Mouse (Mus musculus) kidney, adult 2 months (tissue): ENCODE measurements around the gene Nadk2. TPM values are rescaled to one million over a fixed set of nuclear protein-coding genes. Genes with fewer than 3 reads are reported as not detected.

ENCODE experiments used
- DNase-seq: peaks from one replicate; pipeline ENCODE4 v3.0.0; 2021
- H3K27ac ChIP-seq: fragments of 200-500 bp; 2 replicates; pipeline ENCODE4 v1.5.1; 2012; ENCODE audit warnings: low read depth, low read length, control low read depth, inconsistent platforms; ENCODE audit not compliant: insufficient read depth
- H3K27me3 ChIP-seq: fragments of 200-500 bp; replicated peaks from 2 replicates; pipeline ENCODE4 v1.6.1; 2012; ENCODE audit warnings: mild to moderate bottlenecking, moderate library complexity, low read length, inconsistent platforms; ENCODE audit not compliant: control insufficient read depth, insufficient read depth
- H3K36me3 ChIP-seq: fragments of 200-500 bp; 2 replicates; pipeline ENCODE4 v1.6.1; 2012; ENCODE audit warnings: mild to moderate bottlenecking, moderate library complexity, low read length, inconsistent platforms; ENCODE audit not compliant: control insufficient read depth, insufficient read depth
- H3K4me1 ChIP-seq: fragments of 200-500 bp; 2 replicates; pipeline ENCODE4 v1.6.1; 2011; ENCODE audit warnings: low read length; ENCODE audit not compliant: control insufficient read depth, insufficient read depth
- H3K4me3 ChIP-seq: fragments of 200-500 bp; 2 replicates; pipeline ENCODE4 v1.5.1; 2011; ENCODE audit warnings: mild to moderate bottlenecking, low read depth, low read length, control low read depth; ENCODE audit not compliant: insufficient read depth
- CTCF ChIP-seq: fragments of 200-500 bp; conservative IDR thresholded peaks from 2 replicates; pipeline ENCODE4 v1.5.1; 2011; ENCODE audit warnings: low read depth, mild to moderate bottlenecking, control low read depth, low read length, moderate library complexity, mixed read lengths; ENCODE audit not compliant: insufficient read depth, insufficient read length
- POLR2A ChIP-seq: fragments of 200-500 bp; IDR thresholded peaks from one replicate; pipeline ENCODE4 v1.6.1; 2011; ENCODE audit warnings: low read depth, low read length, control low read depth
- WGBS: fragments of 180-500 bp; shearing (Covaris S2); methylation state at CpG from one replicate; pipeline ENCODE4 v1.1.7; 2018; 5-methylcytosine and 5-hydroxymethylcytosine counted together
- polyA plus RNA-seq: library from polyadenylated mRNA; depleted of rRNA; stranded (reverse); fragments of >200 nt; gene quantifications from 2 replicates; pipeline ENCODE4 v1.2.3, GENCODE M21; 2012

The Nadk2 gene
- polyA plus RNA-seq, 1 experiment = 52.9 TPM

- H3K36me3 ChIP-seq = no peaks in the 10 kb centered on the region
- no peak overlapping the region for H3K4me3 ChIP-seq
- 81% methylated on average over 14 of the region's 14 CpGs for WGBS
- no peaks in the 10 kb centered on the region for H3K27me3 ChIP-seq
- no peak overlapping the region; the same call in 1 of the 2 replicates for H3K27ac ChIP-seq
- H3K4me1 ChIP-seq = peaks cover 23% of the 10 kb centered on the region
- TF ChIP-seq CTCF = no peak
- TF ChIP-seq POLR2A = no peak
- no peak for DNase-seq
These were observed 4.6 kb downstream of the Nadk2 start for GRCm38 (mm10) chr15:9075608-9076200.

GRCm38 (mm10) chr15:9078481-9079300 lies 7.6 kb downstream of the Nadk2 start:
- 68% methylated on average over 12 of the region's 12 CpGs for WGBS
- Histone ChIP-seq H3K27ac (peak overlapping the region; percentile 73), H3K4me1 (peaks cover 16% of the 10 kb centered on the region), H3K4me3 (no peak overlapping the region), H3K27me3 (no peaks in the 10 kb centered on the region), H3K36me3 (no peaks in the 10 kb centered on the region)
- TF ChIP-seq POLR2A (no peak), CTCF (no peak)
- DNase-seq = no peak

DNA sequence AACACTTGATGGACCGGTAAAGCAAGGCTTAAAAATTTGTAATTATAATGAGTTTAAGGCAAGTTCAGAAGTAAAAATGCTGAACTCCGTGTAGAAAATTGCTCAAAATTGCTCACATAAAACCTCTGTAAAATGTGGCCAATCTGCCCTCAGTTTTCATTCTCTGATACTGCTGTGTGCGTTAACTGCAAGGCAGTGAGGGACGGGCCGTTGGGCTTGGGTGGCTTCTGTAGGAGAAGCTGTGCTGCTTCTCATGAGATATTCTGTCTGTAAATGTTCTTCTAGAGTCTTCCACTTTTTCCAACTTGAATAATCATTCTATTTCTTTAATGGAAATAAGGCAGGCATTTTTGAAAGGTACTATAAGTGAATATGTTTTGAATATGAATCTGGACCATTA lies 8.6 kb downstream of the Nadk2 start:
- no peak for TF ChIP-seq CTCF
- no peak for TF ChIP-seq POLR2A
- WGBS = 43% methylated on average over 5 of the region's 5 CpGs

GRCm38 (mm10) chr15:9080206-9080605 lies 9.1 kb downstream of the Nadk2 start:
- 58% methylated on average over 4 of the region's 4 CpGs for WGBS
- no peak for TF ChIP-seq POLR2A
- no peak for TF ChIP-seq CTCF
- H3K36me3 ChIP-seq = no peaks in the 10 kb centered on the region
- DNase-seq = no peak
- no peak overlapping the region for H3K27ac ChIP-seq
- H3K4me1 ChIP-seq = peaks cover 12% of the 10 kb centered on the region
- H3K27me3 ChIP-seq = no peaks in the 10 kb centered on the region
- H3K4me3 ChIP-seq = no peak overlapping the region

More for the DNA sequence above, 8.6 kb downstream of the Nadk2 start:
- DNase-seq = no peak
- H3K4me3 ChIP-seq = no peak overlapping the region
- no peaks in the 10 kb centered on the region for H3K27me3 ChIP-seq
- no peaks in the 10 kb centered on the region for H3K36me3 ChIP-seq
- H3K27ac ChIP-seq = peak overlapping the region; percentile 89
- peaks cover 13% of the 10 kb centered on the region for H3K4me1 ChIP-seq

GRCm38 (mm10) chr15:9081294-9081693 lies 10.2 kb downstream of the Nadk2 start:
- H3K36me3 ChIP-seq = no peaks in the 10 kb centered on the region
- TF ChIP-seq POLR2A = no peak
- WGBS = 91% methylated on average over 3 of the region's 3 CpGs
- H3K27me3 ChIP-seq = no peaks in the 10 kb centered on the region
- no peak overlapping the region for H3K27ac ChIP-seq
- no peak for DNase-seq
- H3K4me1 ChIP-seq = peaks cover 7% of the 10 kb centered on the region
- H3K4me3 ChIP-seq = no peak overlapping the region

- Histone ChIP-seq H3K27me3 (no peaks in the 10 kb centered on the region), H3K4me1 (peaks cover 7% of the 10 kb centered on the region), H3K4me3 (no peak overlapping the region), H3K27ac (no peak overlapping the region), H3K36me3 (no peaks in the 10 kb centered on the region)
- DNase-seq = peak; percentile 66
- no peak for TF ChIP-seq CTCF
- TF ChIP-seq POLR2A = no peak
- whole genome bisulfite sequencing = 59% methylated on average over 9 of the region's 9 CpGs
These were observed 11.7 kb downstream of the Nadk2 start for GRCm38 (mm10) chr15:9082753-9083152.

GRCm38 (mm10) chr15:9086813-9087212 lies 15.8 kb downstream of the Nadk2 start:
- TF ChIP-seq POLR2A (no peak), CTCF (no peak)
- no peaks in the 10 kb centered on the region for H3K27me3 ChIP-seq
- H3K27ac ChIP-seq = no peak overlapping the region
- H3K36me3 ChIP-seq = peaks cover 1% of the 10 kb centered on the region; the same call in 1 of the 2 replicates
- WGBS = 75% methylated on average over 11 of the region's 11 CpGs
- DNase-seq = no peak
- peaks cover 5% of the 10 kb centered on the region for H3K4me1 ChIP-seq
- H3K4me3 ChIP-seq = no peak overlapping the region
